Mouse (Mus musculus) cerebellum, adult 9-11 months (tissue): ENCODE results near the gene Slfn5.
"Not testable (repeated sequence)": the region's sequence is repeated elsewhere in the genome, so short reads cannot be mapped to it uniquely, and the experiment has no call there.

Experiments
- DNase-seq: peaks from one replicate; pipeline ENCODE4 v3.0.0; 2022

Slfn5 gene

GRCm38 (mm10) chr11:82947457-82947856, 3.7 kb upstream of the Slfn5 start:
- no peak for DNase-seq

DNA sequence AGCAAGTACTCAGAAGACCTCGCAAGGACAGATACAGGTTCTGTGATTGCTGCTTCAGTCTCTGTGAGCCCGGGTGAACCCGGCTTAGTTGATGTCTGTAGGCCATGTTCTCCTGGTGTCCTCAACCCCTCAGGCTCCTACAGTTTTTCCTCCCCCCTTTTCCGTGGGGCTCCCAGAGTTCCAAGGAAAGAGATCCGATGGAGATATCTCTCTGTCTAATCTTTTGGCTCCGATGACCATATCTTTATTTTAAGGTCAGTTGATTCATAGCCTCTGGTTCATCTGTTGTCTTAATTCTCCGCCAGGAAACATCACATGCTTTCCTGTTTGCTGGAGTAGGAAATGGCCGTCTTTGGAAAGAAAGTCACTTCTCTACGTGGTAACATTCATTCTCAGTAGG, 2.1 kb upstream of the Slfn5 start:
- no peak for DNase-seq

DNA sequence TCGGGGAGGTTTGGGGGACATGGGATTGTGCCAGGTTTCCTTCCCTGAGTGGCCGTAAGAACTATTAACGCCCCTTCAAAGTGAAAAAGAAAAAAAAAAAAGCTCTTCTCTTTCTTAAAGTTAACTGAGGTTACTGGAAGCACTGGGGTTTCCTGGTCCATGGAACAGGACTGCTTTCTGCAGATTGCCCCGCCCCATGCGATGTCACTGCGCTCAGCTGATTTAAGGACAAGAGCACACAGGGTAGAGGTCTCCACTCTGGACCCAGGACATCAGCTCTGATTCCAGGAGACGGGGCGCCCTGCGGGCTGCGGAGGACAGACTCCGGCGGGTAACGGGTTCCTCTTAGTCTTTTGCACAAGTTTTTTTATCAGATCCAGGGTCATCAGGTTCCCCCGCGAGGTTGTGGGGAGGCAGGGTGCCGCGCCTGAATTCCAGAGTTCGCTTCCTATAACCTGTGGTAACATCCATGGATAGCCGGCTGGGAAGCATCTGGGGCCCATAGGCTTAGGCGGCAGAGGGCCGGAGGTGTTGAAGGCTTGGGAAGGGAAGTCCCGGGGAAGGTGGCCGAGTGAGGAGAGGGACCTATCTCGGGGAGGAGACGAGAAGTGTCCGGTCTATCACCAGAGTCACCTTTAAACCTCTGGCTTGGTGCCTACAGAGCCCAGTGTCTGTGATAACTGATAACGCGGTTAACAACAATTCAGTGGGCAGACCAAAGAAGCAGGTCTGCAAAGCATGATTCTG, 889 bp downstream of the Slfn5 start:
- DNase-seq, result no peak

DNA sequence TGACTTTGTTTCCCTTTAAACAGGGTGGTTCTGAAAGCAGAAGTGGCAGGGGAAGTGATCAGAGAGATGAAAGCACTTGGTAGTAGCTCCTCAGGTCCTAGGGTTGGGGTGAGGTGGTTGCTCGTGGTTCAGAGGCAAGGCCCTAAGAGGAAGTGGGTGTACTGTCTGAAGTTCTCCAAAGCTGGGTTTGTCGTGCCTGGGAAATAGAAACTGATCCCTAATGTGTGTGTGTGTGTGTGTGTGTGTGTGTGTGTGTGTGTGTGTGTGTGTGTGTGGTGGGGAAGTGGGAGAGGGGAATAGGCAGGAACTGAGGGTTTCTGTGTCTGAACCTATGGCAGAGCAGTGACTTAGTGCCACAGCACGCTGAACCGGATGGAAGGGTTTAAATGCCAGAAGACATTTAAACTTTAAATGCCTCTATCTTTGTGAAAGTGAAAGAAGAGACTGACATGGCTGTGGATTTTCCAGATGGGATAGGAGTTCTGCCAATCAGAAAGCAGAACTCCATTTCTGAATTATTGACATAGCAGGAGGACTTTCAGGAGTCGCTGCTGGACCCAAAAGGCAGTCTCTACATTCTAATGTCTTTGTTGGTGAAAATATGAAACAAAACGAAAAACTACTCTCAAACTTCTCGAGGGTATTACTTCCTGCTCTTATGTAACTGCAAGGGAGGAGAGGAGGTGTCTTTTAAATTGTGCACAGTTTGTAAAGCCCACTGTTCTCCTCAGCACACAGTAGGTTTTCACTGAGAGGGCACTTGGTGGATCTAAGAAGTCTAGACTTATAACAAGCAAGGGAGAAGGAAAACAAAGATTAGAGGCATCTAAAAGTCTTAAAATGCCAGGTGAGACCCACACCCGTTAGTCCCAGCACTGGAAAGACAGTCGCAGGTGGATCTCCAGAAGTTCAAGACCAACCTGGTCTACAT, 1.7 kb downstream of the Slfn5 start:
- DNase-seq, result no peak

- no peak for DNase-seq
Observed at GRCm38 (mm10) chr11:82954631-82955030, 3.5 kb downstream of the Slfn5 start.

DNA sequence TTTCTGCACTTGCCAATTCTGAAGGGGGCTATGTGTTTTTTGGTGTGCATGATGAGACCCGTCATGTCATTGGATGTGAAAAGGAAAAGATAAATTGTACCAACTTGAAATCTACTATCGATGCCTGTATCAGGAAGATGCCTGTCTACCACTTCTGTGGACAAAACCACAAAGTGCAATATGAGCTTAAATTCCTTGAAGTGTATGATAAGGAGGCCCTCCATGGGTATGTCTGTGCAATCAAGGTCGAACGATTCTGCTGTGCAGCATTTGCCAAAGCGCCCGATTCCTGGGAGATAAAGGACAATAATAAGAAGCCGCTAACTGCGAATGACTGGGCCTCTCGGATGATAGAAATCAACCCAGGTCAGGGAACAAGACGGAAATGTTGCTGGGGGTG, 5.8 kb downstream of the Slfn5 start:
- no peak for DNase-seq

GRCm38 (mm10) chr11:82959613-82960012, 8.5 kb downstream of the Slfn5 start:
- DNase-seq, result peak; percentile 18

DNA sequence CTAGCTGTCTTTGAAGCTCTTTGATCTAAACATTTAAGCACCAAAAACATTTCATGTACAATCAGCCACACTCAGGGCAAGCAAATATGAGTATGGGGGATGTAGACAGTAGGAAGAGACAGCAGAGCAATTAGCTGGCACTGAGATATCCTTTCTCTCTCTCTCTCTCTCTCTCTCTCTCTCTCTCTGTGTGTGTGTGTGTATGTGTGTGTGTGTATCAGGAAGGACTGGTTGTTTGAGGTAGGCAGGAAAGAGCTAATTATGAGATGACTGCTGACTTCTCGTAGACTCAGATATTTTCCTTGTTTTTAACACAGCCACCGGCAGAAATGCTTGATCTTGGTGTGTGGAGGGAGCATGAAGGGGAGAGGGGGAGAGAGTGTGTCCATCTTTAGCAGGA, 10.6 kb downstream of the Slfn5 start:
- no peak for DNase-seq

DNA sequence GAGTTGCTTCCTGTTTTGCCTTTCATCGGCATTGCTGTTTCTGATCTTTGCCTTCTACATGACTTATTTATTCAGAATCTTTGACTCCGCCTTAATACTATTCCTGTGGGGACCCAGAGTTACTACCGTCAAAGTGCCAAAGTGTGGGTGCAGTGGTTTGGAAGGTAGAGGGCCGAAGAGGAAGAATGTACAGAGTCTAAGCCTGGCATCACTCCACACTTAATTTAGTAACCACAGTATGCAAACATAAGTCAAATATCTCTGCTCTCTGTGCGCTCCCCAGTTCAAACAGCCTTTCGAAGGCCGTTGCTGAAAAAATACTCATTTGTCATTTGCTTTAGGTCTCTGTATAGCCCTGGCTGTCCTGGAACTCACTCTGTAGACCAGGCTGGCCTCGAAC, 11.1 kb downstream of the Slfn5 start:
- no peak for DNase-seq

DNA sequence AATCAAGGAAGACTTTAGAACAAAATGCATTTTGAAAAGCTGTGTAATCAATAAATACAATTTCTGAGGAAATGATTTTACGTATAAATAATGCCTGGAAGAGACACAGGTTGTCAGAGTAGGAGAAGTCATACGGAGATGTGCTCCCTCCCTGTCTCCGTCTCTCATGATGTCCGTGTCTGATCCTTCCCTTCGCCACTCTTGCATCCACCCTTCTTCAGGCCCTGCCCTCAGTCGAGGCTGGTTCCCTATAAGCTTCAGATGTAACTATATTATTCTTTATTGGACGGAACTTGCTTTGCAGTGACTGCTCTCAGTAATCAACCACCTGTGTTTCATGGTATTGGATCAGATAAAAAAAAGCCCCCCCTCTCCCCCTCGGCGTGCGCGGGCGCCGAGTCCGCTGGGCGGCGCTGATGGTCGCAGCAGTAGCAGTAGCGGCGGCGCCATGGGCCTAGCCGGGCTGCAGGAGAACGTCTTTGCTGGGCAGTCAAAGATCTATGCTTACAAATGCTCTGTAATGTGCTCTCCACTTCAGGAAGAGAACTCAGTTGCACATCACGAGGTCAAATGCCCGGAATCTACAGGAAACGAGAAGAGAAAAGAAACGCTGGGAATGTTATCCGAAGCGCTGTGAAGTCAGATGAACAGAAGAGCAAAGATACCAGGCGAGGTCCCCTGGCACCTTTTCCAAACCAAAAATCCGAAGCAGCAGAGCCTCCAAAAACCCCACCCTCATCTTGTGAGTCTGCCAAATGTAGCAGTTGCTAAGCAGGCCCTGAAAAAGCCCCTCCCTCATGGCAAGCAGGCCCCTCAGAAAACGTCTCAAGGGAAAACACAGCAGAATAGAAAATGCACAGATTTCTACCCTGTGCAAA, 19.8 kb downstream of the Slfn5 start:
- peak; percentile 41 for DNase-seq

DNA sequence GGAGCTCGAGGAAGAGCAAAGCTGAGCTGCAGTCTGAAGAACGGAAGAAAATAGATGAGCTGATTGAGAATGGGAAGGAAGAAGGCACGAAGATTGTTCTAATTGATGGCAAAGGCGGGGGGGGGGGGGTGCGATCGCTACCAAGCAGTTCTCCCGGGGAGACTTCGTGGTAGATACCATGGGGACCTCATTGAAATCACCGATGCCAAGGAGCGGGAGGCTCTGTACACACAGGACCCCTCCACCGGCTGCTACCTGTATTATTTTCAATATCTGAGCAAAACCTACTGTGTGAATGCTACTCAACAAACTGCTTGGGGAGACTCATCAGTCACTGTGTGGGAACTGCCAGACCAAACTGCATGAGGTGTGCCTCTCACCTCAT, 20.4 kb downstream of the Slfn5 start:
- no peak for DNase-seq

GRCm38 (mm10) chr11:82973916-82974315, 22.8 kb downstream of the Slfn5 start:
- DNase-seq, result no peak

DNA sequence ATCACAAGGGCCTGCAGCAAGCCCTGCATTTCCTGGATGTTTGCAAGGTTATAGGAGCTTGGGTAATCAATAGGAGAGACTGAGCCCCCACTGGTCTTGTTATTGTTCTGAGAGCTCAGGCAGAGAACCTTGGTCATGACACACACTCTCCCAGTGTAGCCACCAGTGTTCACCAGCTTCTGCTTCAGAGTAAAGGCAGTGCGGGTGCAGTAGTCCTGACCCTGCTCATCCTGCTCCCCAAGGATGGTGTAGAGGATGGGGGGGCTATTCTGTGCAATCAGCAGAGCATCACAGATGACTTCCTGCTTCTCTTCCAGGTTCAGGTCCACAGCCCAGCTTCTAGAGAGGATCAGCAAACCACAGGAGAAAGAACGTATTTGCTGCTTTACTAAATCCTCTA, 31.3 kb downstream of the Slfn5 start:
- not testable (repeated sequence) for DNase-seq

DNA sequence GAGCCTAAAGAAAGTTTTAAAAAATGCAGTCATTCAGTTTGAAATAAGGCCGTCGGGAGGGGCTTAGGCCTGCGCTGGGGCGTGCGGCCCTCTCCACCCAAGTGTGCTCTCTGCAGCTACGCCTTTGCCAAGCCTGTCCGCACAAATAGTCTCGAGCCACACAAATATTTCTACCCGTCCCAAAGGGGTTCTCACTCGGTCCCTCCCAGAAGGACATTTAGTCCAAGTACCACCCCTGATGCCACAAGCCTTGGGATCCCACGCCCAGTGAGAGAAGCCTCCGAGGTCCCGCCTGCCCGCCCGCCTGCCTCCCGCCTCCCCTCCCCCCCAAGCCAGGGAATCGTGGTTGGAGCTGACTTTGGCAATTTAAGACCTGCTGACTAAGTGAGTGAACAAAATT, 32.0 kb downstream of the Slfn5 start:
- no peak for DNase-seq

DNA sequence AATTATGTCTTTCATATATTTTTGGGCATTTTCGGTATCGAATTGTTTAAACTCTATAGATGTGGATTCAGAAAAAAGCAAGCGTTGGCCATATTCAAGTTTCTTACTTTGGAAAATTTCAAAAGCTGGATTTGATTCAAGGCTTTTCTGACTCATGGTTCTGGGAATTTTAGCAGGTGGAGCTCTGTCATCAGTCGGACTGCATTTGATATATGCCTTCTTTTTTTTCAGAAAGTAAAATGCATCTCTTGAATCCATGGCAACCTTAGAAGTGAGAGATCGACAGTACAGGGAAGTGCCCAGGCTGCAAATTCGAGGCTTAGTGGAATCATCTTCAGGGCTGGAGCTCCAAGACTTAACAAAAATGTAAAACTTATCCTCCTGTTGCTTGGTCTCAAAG, 36.5 kb downstream of the Slfn5 start:
- DNase-seq, result no peak

DNA sequence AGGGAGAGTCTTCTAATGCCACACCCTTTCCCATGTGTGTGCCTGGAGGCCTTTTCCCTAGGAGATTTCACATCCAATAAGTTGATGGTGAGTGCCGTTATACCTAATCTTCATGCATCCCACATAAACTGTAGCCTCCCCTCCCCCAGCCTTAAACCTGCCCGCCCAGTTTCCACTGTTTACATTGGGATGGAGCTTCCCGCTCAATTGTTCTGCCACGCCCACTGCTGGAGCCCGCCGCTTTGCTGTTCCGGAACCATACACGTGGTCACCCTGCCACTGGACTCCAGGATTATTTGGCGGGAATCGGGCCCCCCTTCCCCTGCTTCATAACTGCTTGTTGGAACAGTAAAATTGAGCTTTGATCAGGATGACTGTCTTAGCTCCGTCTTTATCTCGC, 38.2 kb downstream of the Slfn5 start:
- no peak for DNase-seq

- DNase-seq, result not testable (repeated sequence)
Observed at GRCm38 (mm10) chr11:82990612-82991385, 39.6 kb downstream of the Slfn5 start.

GRCm38 (mm10) chr11:82991469-82992166, 40.5 kb downstream of the Slfn5 start, which contains the start of gene Slfn9:
Gene Slfn9 (minus strand): TSS chr11:82991830.
- peak; percentile 2 for DNase-seq

DNA sequence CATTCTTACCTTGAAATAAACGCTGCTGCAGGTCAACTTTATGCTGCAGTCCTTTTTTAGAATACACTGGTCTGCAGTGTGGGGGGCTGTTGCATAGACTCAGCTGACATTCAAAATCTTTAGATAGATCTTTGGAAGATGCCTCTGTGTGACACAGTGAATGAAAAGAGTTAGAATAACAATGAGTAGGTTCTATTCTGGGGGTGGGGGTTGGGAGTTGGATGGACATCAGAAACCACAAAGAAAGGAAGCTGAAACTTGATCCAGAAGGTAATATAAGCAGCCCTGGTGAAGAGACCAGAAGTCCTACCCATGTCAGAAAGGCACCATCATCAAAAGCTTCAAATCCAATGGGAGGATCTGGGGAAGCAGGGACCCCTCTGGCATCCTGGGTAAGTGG, 62.2 kb downstream of the Slfn5 start:
- DNase-seq, result no peak
